Mouse (Mus musculus) cortical plate, adult 2 months (tissue): ENCODE data around the gene Zscan2. TPM values are rescaled to one million over a fixed set of nuclear protein-coding genes. Genes with fewer than 3 reads are reported as not detected.

Experiments
- H3K27ac ChIP-seq: fragments of 200-500 bp; 2 replicates; pipeline ENCODE4 v1.5.1; 2012; ENCODE audit warnings: low read length, control low read depth, inconsistent platforms; ENCODE audit not compliant: insufficient read depth
- H3K4me1 ChIP-seq: fragments of 200-500 bp; 2 replicates; pipeline ENCODE4 v1.6.1; 2011; ENCODE audit warnings: low read length; ENCODE audit not compliant: control insufficient read depth, insufficient read depth
- H3K4me3 ChIP-seq: fragments of 200-500 bp; 2 replicates; pipeline ENCODE4 v1.5.1; 2011; ENCODE audit warnings: mild to moderate bottlenecking, low read length, control low read depth; ENCODE audit not compliant: insufficient read depth
- CTCF ChIP-seq: fragments of 200-500 bp; IDR thresholded peaks from 2 replicates; pipeline ENCODE4 v1.5.1; 2011; ENCODE audit warnings: mild to moderate bottlenecking, control low read depth, low read length; ENCODE audit not compliant: insufficient read depth; ENCODE audit errors: extremely low read depth
- POLR2A ChIP-seq: fragments of 200-500 bp; IDR thresholded peaks from 2 replicates; pipeline ENCODE4 v1.6.1; 2011; ENCODE audit warnings: mild to moderate bottlenecking, low read length, control low read depth; ENCODE audit not compliant: insufficient read depth; ENCODE audit errors: extremely low read depth
- polyA plus RNA-seq: library from polyadenylated mRNA; depleted of rRNA; stranded (reverse); fragments of >200 nt; gene quantifications from 2 replicates; pipeline ENCODE4 v1.2.3, GENCODE M21; 2012; rRNA removed

Gene Zscan2
- 10.2 and 11.1 TPM in 2 replicates for polyA plus RNA-seq

DNA sequence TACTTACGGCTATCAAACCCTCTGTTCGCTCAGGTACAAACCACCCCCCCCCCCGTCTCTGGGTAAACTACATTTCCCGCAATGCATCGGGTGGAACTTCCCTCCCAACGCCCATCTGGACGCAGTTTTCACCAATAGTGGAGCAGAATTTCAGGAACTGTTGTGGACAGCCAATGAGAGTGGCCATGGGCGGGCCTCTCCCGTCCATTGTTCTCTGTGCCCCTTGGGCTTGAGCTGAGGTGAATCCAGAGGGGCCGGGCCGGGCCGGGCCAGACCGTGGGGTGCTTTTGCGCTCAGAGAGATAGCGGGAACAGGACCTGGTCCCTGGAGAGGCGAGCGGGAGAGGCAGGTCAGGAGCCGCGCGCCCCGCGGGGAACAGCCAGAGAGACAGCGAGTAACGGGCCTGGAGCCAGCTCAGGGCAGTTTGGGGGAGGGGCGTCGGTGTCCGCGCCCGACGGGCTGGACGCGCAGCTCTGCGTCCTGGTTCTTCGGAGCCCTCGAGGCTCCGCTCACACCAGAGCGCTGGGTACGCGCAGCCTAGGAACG lies at the start of gene Zscan2:
Gene Zscan2 (plus strand): TSS at position 192 of the 546 bp plus-strand sequence.
- peaks cover 12% of the 10 kb centered on the region for H3K4me1 ChIP-seq
- H3K27ac ChIP-seq: 0 out of 2 replicates have a peak within 1 kb of the TSS, but pooled peaks have one; percentile 24
- peak within 1 kb of the TSS; percentile 75 for H3K4me3 ChIP-seq
- TF ChIP-seq CTCF (no peak), POLR2A (peak; percentile 44; the same call in 1 of the 2 replicates)

DNA sequence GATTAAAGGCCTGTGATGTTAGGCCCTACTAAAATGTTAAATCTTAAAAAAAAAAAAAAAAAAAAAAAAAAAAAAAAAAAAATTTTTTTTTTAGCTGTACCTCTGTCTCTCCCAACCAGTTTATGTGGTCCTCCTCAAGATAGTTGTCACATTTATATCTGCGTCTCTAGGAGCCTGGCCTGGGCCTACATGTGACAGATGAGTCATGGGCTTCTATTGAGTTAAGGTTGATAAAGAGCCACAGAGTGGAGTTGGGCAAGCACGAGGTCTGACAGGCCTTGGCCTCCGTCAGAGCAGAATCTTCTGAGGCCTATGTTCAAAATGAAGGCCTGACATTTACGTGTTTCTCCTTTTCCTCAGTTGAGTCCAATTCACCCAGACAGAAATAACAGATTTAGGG lies 47.3 kb upstream of the Zscan2 start:
- H3K4me1 ChIP-seq: no peaks in the 10 kb centered on the region

DNA sequence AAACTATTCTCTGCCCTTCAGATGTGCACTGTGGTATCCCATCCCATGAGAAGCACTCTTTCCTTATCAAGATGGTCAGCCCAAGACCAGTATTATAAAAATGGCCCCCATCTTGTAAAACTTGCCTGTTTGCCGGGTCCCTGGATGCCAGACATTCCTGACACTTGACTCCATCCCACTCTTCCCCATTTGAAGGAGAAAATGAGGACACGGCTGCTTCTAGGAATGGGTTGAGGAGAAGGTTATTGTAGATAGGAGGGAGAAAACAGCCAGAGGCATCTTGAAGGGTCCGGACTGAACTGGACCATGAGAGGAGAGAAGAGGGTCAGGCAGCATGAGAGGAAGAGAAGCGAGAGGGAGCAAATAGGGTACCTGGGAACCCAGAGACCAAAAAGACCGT lies 44.1 kb upstream of the Zscan2 start:
- no peak overlapping the region for H3K4me3 ChIP-seq
- TF ChIP-seq POLR2A (no peak), CTCF (no peak)

More for the DNA sequence above, 47.3 kb upstream of the Zscan2 start:
- no peak overlapping the region for H3K27ac ChIP-seq
- no peak overlapping the region for H3K4me3 ChIP-seq
- TF ChIP-seq POLR2A: no peak
- TF ChIP-seq CTCF: no peak

DNA sequence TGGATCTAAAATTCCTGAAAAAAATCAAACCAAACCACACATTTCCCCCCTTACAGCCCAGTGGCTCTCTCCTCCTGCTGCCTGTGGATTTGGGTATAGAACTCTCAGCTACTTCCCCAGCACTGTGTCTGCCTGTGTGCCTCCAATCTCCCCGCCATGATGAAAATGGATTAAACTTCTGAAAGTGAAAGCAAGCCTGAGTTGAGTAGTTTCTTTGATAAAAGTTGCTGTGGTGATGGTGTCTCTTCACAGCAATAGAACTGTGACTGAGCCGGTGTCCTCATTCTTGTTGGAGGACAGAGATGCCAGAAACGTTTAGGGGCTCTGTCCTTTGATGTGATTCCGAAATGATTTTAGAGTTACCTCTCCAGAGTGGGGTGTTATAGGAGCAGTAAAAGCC lies 39.9 kb upstream of the Zscan2 start:
- H3K27ac ChIP-seq: no peak overlapping the region
- H3K4me1 ChIP-seq: no peaks in the 10 kb centered on the region
- TF ChIP-seq CTCF: no peak
- no peak for TF ChIP-seq POLR2A
- no peak overlapping the region for H3K4me3 ChIP-seq

More for the DNA sequence above, 44.1 kb upstream of the Zscan2 start:
- H3K27ac ChIP-seq: no peak overlapping the region
- no peaks in the 10 kb centered on the region for H3K4me1 ChIP-seq

DNA sequence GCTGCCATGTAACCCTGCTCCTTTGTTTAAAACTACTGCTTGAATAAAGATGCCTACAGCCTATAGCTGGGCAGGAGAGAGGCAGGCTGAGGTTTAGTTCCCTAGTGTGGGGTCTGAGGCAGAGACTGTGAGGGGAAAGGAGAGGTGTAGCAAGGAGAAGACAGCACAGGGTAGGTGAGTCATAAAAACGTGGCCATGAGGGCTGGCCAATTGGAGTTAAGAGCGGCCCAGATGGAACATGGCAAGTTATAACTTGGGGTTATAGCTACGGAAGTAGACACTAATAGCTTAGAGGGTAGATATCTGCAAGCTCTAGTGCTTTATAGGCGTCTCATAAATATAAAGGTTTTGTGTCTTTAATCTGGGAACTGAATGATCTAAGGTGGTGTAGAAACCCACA lies 37.5 kb upstream of the Zscan2 start:
- TF ChIP-seq POLR2A (no peak), CTCF (no peak)
- Histone ChIP-seq H3K4me1 (no peaks in the 10 kb centered on the region), H3K4me3 (no peak overlapping the region), H3K27ac (no peak overlapping the region)

DNA sequence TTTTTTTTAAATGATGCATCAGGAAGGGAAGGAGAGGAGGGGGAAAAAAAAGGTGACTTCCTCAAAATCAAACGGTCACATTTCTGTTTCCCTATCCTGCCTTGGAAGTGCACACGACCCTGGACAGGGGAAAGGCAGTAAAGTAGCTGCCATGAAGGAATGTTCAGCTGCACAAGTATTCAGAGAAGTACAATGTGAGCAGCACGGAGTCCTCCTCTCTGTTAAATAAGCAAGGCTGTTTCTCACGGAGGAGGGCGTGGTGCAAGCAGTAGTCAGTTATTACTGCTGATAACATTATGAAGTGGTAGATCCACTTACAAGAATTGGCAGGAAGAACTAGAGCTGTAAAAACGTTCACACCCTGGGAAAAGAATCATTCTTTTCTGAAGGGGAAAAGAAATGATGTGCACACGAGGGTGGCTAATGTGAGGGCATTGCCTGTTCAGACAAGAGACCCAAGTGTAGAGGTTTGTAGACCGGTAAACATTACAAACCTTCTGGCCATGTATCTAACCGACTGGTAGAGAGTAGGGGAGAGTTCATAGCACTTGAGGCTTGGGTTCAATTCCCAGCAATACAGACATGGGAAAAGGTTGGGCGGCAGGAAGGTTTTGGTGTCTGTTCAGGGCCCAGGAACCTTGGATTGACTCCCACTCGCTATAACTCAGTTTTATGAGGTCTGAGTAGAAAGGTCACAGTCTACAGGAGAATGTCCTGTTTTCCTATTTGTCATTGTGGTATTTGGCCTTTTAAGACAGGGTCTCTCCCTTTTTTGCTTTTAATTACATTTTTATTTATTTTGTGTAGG lies 36.6 kb upstream of the Zscan2 start:
- no peaks in the 10 kb centered on the region for H3K4me1 ChIP-seq
- TF ChIP-seq POLR2A: no peak
- no peak for TF ChIP-seq CTCF
- H3K4me3 ChIP-seq: no peak overlapping the region
- H3K27ac ChIP-seq: no peak overlapping the region

DNA sequence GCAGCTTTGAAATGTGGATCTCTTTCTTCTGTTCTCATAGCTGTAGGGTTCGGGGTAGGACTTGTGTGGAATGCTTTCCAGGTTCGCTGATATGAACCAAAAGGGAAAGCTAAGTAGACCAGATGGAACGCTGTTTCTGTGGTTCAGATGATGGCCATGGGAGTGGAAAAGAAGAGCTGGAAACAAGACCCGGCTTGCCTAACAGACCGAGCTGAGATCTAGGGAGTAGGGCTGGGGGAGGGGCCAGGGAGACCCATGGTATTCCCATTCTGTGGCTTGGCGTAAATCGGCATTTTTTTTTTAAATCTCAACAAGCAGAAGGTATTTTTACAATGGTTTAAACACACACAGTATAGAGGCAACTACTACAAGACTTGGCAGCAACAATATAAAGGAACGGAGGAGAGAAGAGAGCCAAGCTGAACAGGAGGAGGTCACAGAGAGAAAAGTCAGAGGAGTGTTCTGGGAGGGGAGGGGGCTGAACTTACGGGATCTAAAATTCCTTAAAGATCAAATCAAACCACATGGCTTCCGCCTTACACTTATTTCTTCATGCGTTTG lies 34.8 kb upstream of the Zscan2 start, which contains the start of gene Iqgap1:
Gene Iqgap1 (minus strand): TSS at position 132 of the 561 bp plus-strand sequence.
- H3K4me1 ChIP-seq: no peaks in the 10 kb centered on the region
- H3K27ac ChIP-seq: no peak within 1 kb of the TSS
- no peak for TF ChIP-seq POLR2A
- no peak for TF ChIP-seq CTCF
- H3K4me3 ChIP-seq: no peak within 1 kb of the TSS

DNA sequence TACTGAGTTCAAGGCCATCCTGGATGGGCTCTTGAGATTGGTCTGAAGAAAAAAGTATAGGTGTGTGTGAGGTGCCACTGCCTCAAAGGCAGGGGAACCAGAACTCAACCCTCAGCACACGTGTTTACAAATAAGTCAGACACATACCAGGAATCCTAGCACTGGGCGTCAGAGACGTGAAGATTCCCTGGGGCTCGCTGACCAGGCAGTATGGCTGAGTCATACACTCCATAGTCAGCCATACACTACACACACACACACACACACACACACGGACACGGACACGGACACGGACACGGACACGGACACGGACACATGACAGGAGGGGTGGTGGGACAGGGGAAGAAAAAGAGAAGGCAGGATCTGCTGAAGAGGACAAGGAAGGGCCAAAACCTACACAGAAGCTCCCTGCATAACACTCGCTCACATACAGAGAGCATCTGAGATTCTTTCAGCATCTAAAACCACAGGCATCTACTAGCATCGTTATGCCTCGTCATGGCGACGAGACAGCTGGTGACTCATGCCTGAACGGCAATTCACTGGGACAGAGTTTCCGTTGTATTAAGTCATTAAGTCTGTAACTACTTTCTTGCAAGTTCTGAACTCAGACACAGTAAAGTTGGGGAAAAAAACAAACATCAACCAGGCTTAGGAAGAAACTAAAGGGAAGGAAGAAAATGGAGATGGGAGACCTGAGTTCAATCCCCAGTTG lies 32.4 kb upstream of the Zscan2 start:
- no peak overlapping the region for H3K4me3 ChIP-seq
- TF ChIP-seq CTCF: no peak
- TF ChIP-seq POLR2A: no peak
- H3K4me1 ChIP-seq: no peaks in the 10 kb centered on the region
- no peak overlapping the region for H3K27ac ChIP-seq

DNA sequence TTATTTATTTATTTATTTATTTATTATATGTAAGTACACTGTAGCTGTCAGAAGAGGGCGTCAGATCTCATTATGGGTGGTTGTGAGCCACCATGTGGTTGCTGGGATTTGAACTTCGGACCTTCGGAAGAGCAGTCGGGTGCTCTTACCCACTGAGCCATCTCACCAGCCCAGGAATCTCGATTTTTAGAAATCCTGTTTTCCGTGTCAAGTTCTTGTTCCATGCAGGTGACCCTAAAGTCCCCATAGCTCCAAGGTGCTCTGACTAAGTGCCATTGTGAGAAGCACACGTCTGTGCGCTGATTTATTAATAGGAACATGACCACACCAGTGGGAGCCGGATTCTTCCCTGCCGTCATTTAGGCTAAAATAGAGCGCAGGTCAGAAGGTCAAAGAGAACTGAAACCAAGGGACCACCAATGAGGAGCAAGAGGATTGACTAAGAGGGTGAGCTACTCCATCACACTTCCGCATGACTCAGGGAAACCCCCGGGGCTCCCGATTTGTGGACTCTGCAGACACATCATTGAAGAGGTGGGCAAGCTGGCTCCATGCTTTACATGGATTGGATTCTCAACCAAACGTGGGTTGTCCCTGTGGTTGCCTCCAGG lies 30.4 kb upstream of the Zscan2 start:
- TF ChIP-seq CTCF (no peak), POLR2A (no peak)
- no peak overlapping the region for H3K27ac ChIP-seq
- no peaks in the 10 kb centered on the region for H3K4me1 ChIP-seq
- no peak overlapping the region for H3K4me3 ChIP-seq
